Mouse (Mus musculus): ENCODE results near the gene Tspan9.

Tspan9 gene

GRCm38 (mm10) chr6:128106154-128106553, 37.2 kb downstream of the Tspan9 start:
- no peak for DNase-seq (ENCODE audit: inconsistent age in 2 of 2, low spot score in 1 of 2)

GRCm38 (mm10) chr6:128104712-128105324, 38.6 kb downstream of the Tspan9 start:
- peak in 1 of 2 experiments; percentile 61 for DNase-seq (ENCODE audit: inconsistent age in 2 of 2, low spot score in 1 of 2)

- no peak for DNase-seq (ENCODE audit: inconsistent age in 2 of 2, low spot score in 1 of 2)
Observed at GRCm38 (mm10) chr6:128103874-128104273, 39.5 kb downstream of the Tspan9 start.

- DNase-seq (ENCODE audit: inconsistent age in 2 of 2, low spot score in 1 of 2), result peak; percentile 71 to 90
Observed at GRCm38 (mm10) chr6:128102296-128102999, 40.9 kb downstream of the Tspan9 start.

GRCm38 (mm10) chr6:128099871-128100270, 43.5 kb downstream of the Tspan9 start:
- DNase-seq (ENCODE audit: inconsistent age in 2 of 2, low spot score in 1 of 2), result no peak

GRCm38 (mm10) chr6:128099190-128099589, 44.2 kb downstream of the Tspan9 start:
- DNase-seq (ENCODE audit: inconsistent age in 2 of 2, low spot score in 1 of 2), result no peak

- no peak for DNase-seq (ENCODE audit: inconsistent age in 2 of 2, low spot score in 1 of 2)
Observed at GRCm38 (mm10) chr6:128096521-128096920, 46.9 kb downstream of the Tspan9 start.

GRCm38 (mm10) chr6:128095906-128096305, 47.5 kb downstream of the Tspan9 start:
- no peak for DNase-seq (ENCODE audit: inconsistent age in 2 of 2, low spot score in 1 of 2)

GRCm38 (mm10) chr6:128095131-128095530, 48.3 kb downstream of the Tspan9 start:
- no peak for DNase-seq (ENCODE audit: inconsistent age in 2 of 2, low spot score in 1 of 2)

- no peak for DNase-seq (ENCODE audit: inconsistent age in 2 of 2, low spot score in 1 of 2)
Observed at GRCm38 (mm10) chr6:128093856-128094628, 49.4 kb downstream of the Tspan9 start.

- DNase-seq (ENCODE audit: inconsistent age in 2 of 2, low spot score in 1 of 2), result peak; percentile 37 to 76
Observed at GRCm38 (mm10) chr6:128092621-128093020, 50.8 kb downstream of the Tspan9 start.

- DNase-seq (ENCODE audit: inconsistent age in 2 of 2, low spot score in 1 of 2), result no peak
Observed at GRCm38 (mm10) chr6:128091833-128092166, 51.6 kb downstream of the Tspan9 start.

GRCm38 (mm10) chr6:128090985-128091832, 52.2 kb downstream of the Tspan9 start:
- peak; percentile 61 to 89 for DNase-seq (ENCODE audit: inconsistent age in 2 of 2, low spot score in 1 of 2)

GRCm38 (mm10) chr6:128089770-128090702, 53.4 kb downstream of the Tspan9 start:
- peak in 1 of 2 experiments; percentile 65 for DNase-seq (ENCODE audit: inconsistent age in 2 of 2, low spot score in 1 of 2)

- no peak for DNase-seq (ENCODE audit: inconsistent age in 2 of 2, low spot score in 1 of 2)
Observed at GRCm38 (mm10) chr6:128088746-128089523, 54.5 kb downstream of the Tspan9 start.

- DNase-seq (ENCODE audit: inconsistent age in 2 of 2, low spot score in 1 of 2), result no peak
Observed at GRCm38 (mm10) chr6:128085488-128086066, 57.8 kb downstream of the Tspan9 start.

- DNase-seq (ENCODE audit: inconsistent age in 2 of 2, low spot score in 1 of 2), result no peak
Observed at GRCm38 (mm10) chr6:128083305-128083704, 60.1 kb downstream of the Tspan9 start.

- no peak for DNase-seq (ENCODE audit: inconsistent age in 2 of 2, low spot score in 1 of 2)
Observed at GRCm38 (mm10) chr6:128081781-128082180, 61.6 kb downstream of the Tspan9 start.

- DNase-seq (ENCODE audit: inconsistent age in 2 of 2, low spot score in 1 of 2), result no peak
Observed at GRCm38 (mm10) chr6:128081293-128081692, 62.1 kb downstream of the Tspan9 start.
